Mouse (Mus musculus) C2C12 (cell line): Measurements from ENCODE around the gene Gm19684. TPM values are rescaled to one million over a fixed set of nuclear protein-coding genes. Genes with fewer than 3 reads are reported as not detected.
A peak's percentile ranks its signal among the peaks of the same experiment; 100 is the strongest.
"Not testable (repeated sequence)": the region's sequence is repeated elsewhere in the genome, so short reads cannot be mapped to it uniquely, and the experiment has no call there.

ENCODE experiments used
- H3K27me3 ChIP-seq: one replicate; pipeline ENCODE4 v1.6.1; 2011; ENCODE audit not compliant: control insufficient read depth, insufficient read depth, insufficient read length
- H3K36me3 ChIP-seq: one replicate; pipeline ENCODE4 v1.6.1; 2011; ENCODE audit not compliant: control insufficient read depth, insufficient read depth
- H3K4me3 ChIP-seq: one replicate; pipeline ENCODE4 v1.5.1; 2011; ENCODE audit warnings: mild to moderate bottlenecking, control low read depth; ENCODE audit not compliant: poor library complexity, insufficient read depth, severe bottlenecking
- H3K79me2 ChIP-seq: one replicate; pipeline ENCODE4 v1.6.1; 2011; ENCODE audit not compliant: control insufficient read depth, insufficient read depth
- H3K79me3 ChIP-seq: one replicate; pipeline ENCODE4 v1.6.1; 2011; ENCODE audit warnings: low read depth, control low read depth
- H3ac ChIP-seq: one replicate; pipeline ENCODE3; 2011; ENCODE audit warnings: low read depth; ENCODE audit not compliant: control insufficient read depth, insufficient read length
- CEBPB ChIP-seq: IDR thresholded peaks from one replicate; pipeline ENCODE4 v1.6.1; 2011; ENCODE audit warnings: low read depth, mild to moderate bottlenecking, control low read depth, moderate library complexity
- CTCF ChIP-seq: IDR thresholded peaks from one replicate; pipeline ENCODE4 v1.5.1; 2011; ENCODE audit not compliant: control insufficient read depth, insufficient read depth, insufficient read length
- FOSL1 ChIP-seq: IDR thresholded peaks from one replicate; pipeline ENCODE4 v1.8.0; 2011; ENCODE audit warnings: mild to moderate bottlenecking, low read length; ENCODE audit not compliant: poor library complexity, insufficient read depth, severe bottlenecking
- MAX ChIP-seq: IDR thresholded peaks from one replicate; pipeline ENCODE4 v1.6.1; 2011; ENCODE audit warnings: mild to moderate bottlenecking, control low read depth
- MYOD1 ChIP-seq: IDR thresholded peaks from one replicate; pipeline ENCODE4 v1.6.1; 2011; ENCODE audit warnings: low read depth; ENCODE audit not compliant: control insufficient read depth, insufficient read length
- MYOG ChIP-seq: IDR thresholded peaks from one replicate; pipeline ENCODE4 v1.6.1; 2011; ENCODE audit not compliant: control insufficient read depth, insufficient read length; ENCODE audit errors: extremely low read depth
- USF1 ChIP-seq: IDR thresholded peaks from one replicate; pipeline ENCODE4 v1.6.1; 2011; ENCODE audit warnings: low read depth, mild to moderate bottlenecking, control low read depth, moderate library complexity
- polyA plus RNA-seq: library from polyadenylated mRNA; unstranded; fragments of >200 nt; fragmentation: generic; extraction: Trizol; gene quantifications from one replicate; pipeline ENCODE4 v1.2.1, GENCODE M21; 2012; ENCODE audit warnings: missing spikeins

Gm19684 gene
- polyA plus RNA-seq, 1 experiment: not detected

GRCm38 (mm10) chr17:36168039-36168652 is 46.7 kb downstream of the Gm19684 start, which contains the start of gene Gm8909:
TSS of gene Gm8909 (minus strand) at chr17:36168537.
- Histone ChIP-seq H3K36me3 (no peaks in the 10 kb centered on the region), H3K79me3 (no peaks in the 10 kb centered on the region), H3K27me3 (peaks cover 18% of the 10 kb centered on the region), H3K4me3 (peak within 1 kb of the TSS; percentile 28), H3K79me2 (no peaks in the 10 kb centered on the region), H3ac (no peak within 1 kb of the TSS)
- TF ChIP-seq MYOD1 (no peak), FOSL1 (no peak)

GRCm38 (mm10) chr17:36169094-36169493 is 47.6 kb downstream of the Gm19684 start:
- H3K79me2 ChIP-seq, H3K36me3 ChIP-seq, H3K79me3 ChIP-seq, H3K4me3 ChIP-seq, H3ac ChIP-seq: not testable (repeated sequence)
- peaks cover 18% of the 10 kb centered on the region for H3K27me3 ChIP-seq

- H3K36me3 ChIP-seq: no peaks in the 10 kb centered on the region
- H3K4me3 ChIP-seq: no peak overlapping the region
- H3K27me3 ChIP-seq: peaks cover 18% of the 10 kb centered on the region
- H3ac ChIP-seq: no peak overlapping the region
- no peaks in the 10 kb centered on the region for H3K79me3 ChIP-seq
- H3K79me2 ChIP-seq: no peaks in the 10 kb centered on the region
- no peak for TF ChIP-seq MYOG
- TF ChIP-seq MYOD1: no peak
- TF ChIP-seq USF1: no peak
- no peak for TF ChIP-seq FOSL1
- no peak for TF ChIP-seq CTCF
- no peak for TF ChIP-seq CEBPB
- TF ChIP-seq MAX: no peak
These were observed 48.3 kb downstream of the Gm19684 start for GRCm38 (mm10) chr17:36169753-36170152.

GRCm38 (mm10) chr17:36170287-36170814 is 48.9 kb downstream of the Gm19684 start:
- Histone ChIP-seq H3K79me3 (no peaks in the 10 kb centered on the region), H3K36me3 (no peaks in the 10 kb centered on the region), H3K27me3 (peaks cover 18% of the 10 kb centered on the region), H3K79me2 (no peaks in the 10 kb centered on the region), H3K4me3 (no peak overlapping the region), H3ac (no peak overlapping the region)
- TF ChIP-seq CTCF (no peak), FOSL1 (no peak), MYOD1 (no peak), CEBPB (no peak), MYOG (no peak), USF1 (no peak), MAX (no peak)

GRCm38 (mm10) chr17:36176132-36176531 is 54.7 kb downstream of the Gm19684 start:
- not testable (repeated sequence) for H3ac ChIP-seq, H3K36me3 ChIP-seq, H3K79me3 ChIP-seq, H3K4me3 ChIP-seq, H3K27me3 ChIP-seq, H3K79me2 ChIP-seq

GRCm38 (mm10) chr17:36178938-36179337 is 57.5 kb downstream of the Gm19684 start:
- not testable (repeated sequence) for H3K79me2 ChIP-seq, H3K4me3 ChIP-seq, H3K36me3 ChIP-seq, H3K79me3 ChIP-seq, H3ac ChIP-seq
- peaks cover 11% of the 10 kb centered on the region for H3K27me3 ChIP-seq

Other genes with a start within 250 kb of the Gm19684 start
- gene Dhx16, start 241.9 kb upstream of the Gm19684 start, polyA plus RNA-seq: 42.4 TPM
- gene 2310061I04Rik, start 224.2 kb upstream of the Gm19684 start, polyA plus RNA-seq: 36.0 TPM
- 13.1 TPM for gene Atat1, start 211.6 kb upstream of the Gm19684 start, polyA plus RNA-seq
- 153 TPM for gene Mrps18b, start 205.3 kb upstream of the Gm19684 start, polyA plus RNA-seq
- 33.1 TPM for gene Ppp1r10, start 205.2 kb upstream of the Gm19684 start, polyA plus RNA-seq
- 82.6 TPM for gene Abcf1, start 151.9 kb upstream of the Gm19684 start, polyA plus RNA-seq
- gene Gnl1, start 141.8 kb upstream of the Gm19684 start, polyA plus RNA-seq: 71.7 TPM
- gene Prr3, start 141.4 kb upstream of the Gm19684 start, polyA plus RNA-seq: 13.7 TPM
- gene H2-T24, start 101.1 kb upstream of the Gm19684 start, polyA plus RNA-seq: 0.16 TPM
- gene H2-T23, start 88.8 kb upstream of the Gm19684 start, polyA plus RNA-seq: 7.0 TPM
- gene H2-T22, start 78.9 kb upstream of the Gm19684 start, polyA plus RNA-seq: 21.7 TPM
- not detected for gene Gm6034, start 78.7 kb upstream of the Gm19684 start, polyA plus RNA-seq
- 0.18 TPM for gene Gm11127, start 63.3 kb upstream of the Gm19684 start, polyA plus RNA-seq
- not detected for gene Gm7030, start 7.7 kb downstream of the Gm19684 start, polyA plus RNA-seq
- gene Gm8909, start 46.9 kb downstream of the Gm19684 start, polyA plus RNA-seq: not detected
- gene H2-T3, start 68.6 kb downstream of the Gm19684 start, polyA plus RNA-seq: not detected
- 61.2 TPM for gene Rpp21, start 136.4 kb downstream of the Gm19684 start, polyA plus RNA-seq
- 5.1 TPM for gene Trim39, start 150.6 kb downstream of the Gm19684 start, polyA plus RNA-seq
- gene H2-M10.2, start 164.8 kb downstream of the Gm19684 start, polyA plus RNA-seq: not detected
- not detected for gene H2-M10.1, start 204.5 kb downstream of the Gm19684 start, polyA plus RNA-seq
- gene H2-M10.3, start 246.7 kb downstream of the Gm19684 start, polyA plus RNA-seq: not detected